Mouse (Mus musculus): ENCODE measurements around the gene Tll2. TPM values are rescaled to one million over a fixed set of nuclear protein-coding genes. Genes with fewer than 3 reads are reported as not detected.

Tll2 gene
- polyA plus RNA-seq, 1 experiment: not detected

GRCm38 (mm10) chr19:41118346-41118745 is 88.3 kb downstream of the Tll2 start:
- no peaks in the 10 kb centered on the region for H3K4me1 ChIP-seq (ENCODE audit: control insufficient read depth, insufficient read depth, insufficient read length, low read length)
- H3K4me3 ChIP-seq (ENCODE audit: insufficient read depth, low read depth, low read length): no peak overlapping the region
- H3K27ac ChIP-seq (replicated peaks; ENCODE audit: low read depth, low read length): no peak overlapping the region

GRCm38 (mm10) chr19:41117334-41117733 is 89.3 kb downstream of the Tll2 start:
- H3K4me3 ChIP-seq (ENCODE audit: insufficient read depth, low read depth, low read length): no peak overlapping the region
- no peaks in the 10 kb centered on the region for H3K4me1 ChIP-seq (ENCODE audit: control insufficient read depth, insufficient read depth, insufficient read length, low read length)
- no peak overlapping the region for H3K27ac ChIP-seq (replicated peaks; ENCODE audit: low read depth, low read length)

GRCm38 (mm10) chr19:41114611-41115010 is 92.0 kb downstream of the Tll2 start:
- Histone ChIP-seq H3K27ac (replicated peaks; ENCODE audit: low read depth, low read length) (no peak overlapping the region), H3K4me1 (ENCODE audit: control insufficient read depth, insufficient read depth, insufficient read length, low read length) (no peaks in the 10 kb centered on the region; the same call in 1 of the 2 replicates), H3K4me3 (ENCODE audit: insufficient read depth, low read depth, low read length) (no peak overlapping the region)

GRCm38 (mm10) chr19:41113911-41114531 is 92.6 kb downstream of the Tll2 start:
- H3K4me3 ChIP-seq (ENCODE audit: insufficient read depth, low read depth, low read length): no peak overlapping the region
- no peaks in the 10 kb centered on the region; the same call in 1 of the 2 replicates for H3K4me1 ChIP-seq (ENCODE audit: control insufficient read depth, insufficient read depth, insufficient read length, low read length)
- no peak overlapping the region for H3K27ac ChIP-seq (replicated peaks; ENCODE audit: low read depth, low read length)

- H3K27ac ChIP-seq (replicated peaks; ENCODE audit: low read depth, low read length): no peak overlapping the region
- no peak overlapping the region for H3K4me3 ChIP-seq (ENCODE audit: insufficient read depth, low read depth, low read length)
- H3K4me1 ChIP-seq (ENCODE audit: control insufficient read depth, insufficient read depth, insufficient read length, low read length): no peaks in the 10 kb centered on the region; the same call in 1 of the 2 replicates
These were observed 94.0 kb downstream of the Tll2 start for GRCm38 (mm10) chr19:41112609-41113008.

DNA sequence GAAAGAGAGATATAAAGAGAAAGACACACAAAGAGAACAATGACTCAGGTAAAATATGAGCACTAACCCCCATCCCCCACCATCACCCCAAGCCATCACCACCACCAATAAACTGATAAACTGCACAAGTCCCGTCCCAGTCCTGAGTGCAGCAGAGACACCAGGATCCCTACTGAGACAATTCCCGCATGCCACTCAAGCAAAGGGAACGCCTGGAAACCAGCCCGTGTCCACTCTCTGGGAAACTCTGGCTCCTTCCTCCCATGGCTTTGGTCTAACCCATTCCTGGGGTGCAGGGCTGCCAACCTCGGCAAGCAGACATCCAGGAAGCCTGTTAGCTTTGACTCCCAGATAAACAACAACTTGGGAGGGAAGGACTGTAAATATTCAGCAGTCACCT is 96.6 kb downstream of the Tll2 start:
- no peak overlapping the region for H3K27ac ChIP-seq (replicated peaks; ENCODE audit: low read depth, low read length)
- H3K4me3 ChIP-seq (ENCODE audit: insufficient read depth, low read depth, low read length): no peak overlapping the region
- H3K4me1 ChIP-seq (ENCODE audit: control insufficient read depth, insufficient read depth, insufficient read length, low read length): no peaks in the 10 kb centered on the region; the same call in 1 of the 2 replicates

GRCm38 (mm10) chr19:41109496-41109895 is 97.1 kb downstream of the Tll2 start:
- H3K4me1 ChIP-seq (ENCODE audit: control insufficient read depth, insufficient read depth, insufficient read length, low read length): no peaks in the 10 kb centered on the region; the same call in 1 of the 2 replicates
- H3K4me3 ChIP-seq (ENCODE audit: insufficient read depth, low read depth, low read length): no peak overlapping the region
- no peak overlapping the region for H3K27ac ChIP-seq (replicated peaks; ENCODE audit: low read depth, low read length)

GRCm38 (mm10) chr19:41108666-41109065 is 98.0 kb downstream of the Tll2 start:
- H3K27ac ChIP-seq (replicated peaks; ENCODE audit: low read depth, low read length): no peak overlapping the region
- no peak overlapping the region for H3K4me3 ChIP-seq (ENCODE audit: insufficient read depth, low read depth, low read length)
- no peaks in the 10 kb centered on the region; the same call in 1 of the 2 replicates for H3K4me1 ChIP-seq (ENCODE audit: control insufficient read depth, insufficient read depth, insufficient read length, low read length)

DNA sequence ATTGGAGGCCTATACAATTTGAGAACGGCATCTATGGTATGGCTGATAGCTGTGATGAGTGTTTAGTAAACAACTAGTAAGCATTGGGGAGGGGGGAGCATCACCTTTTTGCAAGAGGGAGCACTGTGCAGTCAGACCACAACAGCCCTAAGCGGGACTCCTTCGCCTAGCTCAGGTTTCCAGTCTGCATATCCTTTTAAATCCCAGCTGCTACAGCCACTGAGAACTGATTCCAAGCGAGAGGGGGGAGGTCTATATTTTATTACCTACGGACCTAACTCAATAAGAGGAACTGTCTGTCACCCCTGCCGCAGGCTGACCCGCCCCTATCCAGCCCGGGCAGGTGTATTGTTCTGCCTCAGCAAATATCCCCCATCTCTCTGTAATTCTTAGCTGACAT is 99.1 kb downstream of the Tll2 start:
- H3K27ac ChIP-seq (replicated peaks; ENCODE audit: low read depth, low read length): no peak overlapping the region
- H3K4me3 ChIP-seq (ENCODE audit: insufficient read depth, low read depth, low read length): no peak overlapping the region
- H3K4me1 ChIP-seq (ENCODE audit: control insufficient read depth, insufficient read depth, insufficient read length, low read length): no peaks in the 10 kb centered on the region; the same call in 1 of the 2 replicates

GRCm38 (mm10) chr19:41104922-41105321 is 101.7 kb downstream of the Tll2 start:
- H3K4me3 ChIP-seq (ENCODE audit: insufficient read depth, low read depth, low read length): no peak overlapping the region
- H3K4me1 ChIP-seq (ENCODE audit: control insufficient read depth, insufficient read depth, insufficient read length, low read length): no peaks in the 10 kb centered on the region; the same call in 1 of the 2 replicates
- H3K27ac ChIP-seq (replicated peaks; ENCODE audit: low read depth, low read length): no peak overlapping the region

- Histone ChIP-seq H3K4me1 (ENCODE audit: control insufficient read depth, insufficient read depth, insufficient read length, low read length) (no peaks in the 10 kb centered on the region), H3K27ac (replicated peaks; ENCODE audit: low read depth, low read length) (no peak overlapping the region), H3K4me3 (ENCODE audit: insufficient read depth, low read depth, low read length) (no peak overlapping the region)
These were observed 105.2 kb downstream of the Tll2 start for GRCm38 (mm10) chr19:41101390-41101789.

GRCm38 (mm10) chr19:41100863-41101262 is 105.8 kb downstream of the Tll2 start:
- no peak overlapping the region for H3K4me3 ChIP-seq (ENCODE audit: insufficient read depth, low read depth, low read length)
- no peaks in the 10 kb centered on the region for H3K4me1 ChIP-seq (ENCODE audit: control insufficient read depth, insufficient read depth, insufficient read length, low read length)
- H3K27ac ChIP-seq (replicated peaks; ENCODE audit: low read depth, low read length): no peak overlapping the region

GRCm38 (mm10) chr19:41097038-41097437 is 109.6 kb downstream of the Tll2 start:
- no peaks in the 10 kb centered on the region for H3K4me1 ChIP-seq (ENCODE audit: control insufficient read depth, insufficient read depth, insufficient read length, low read length)
- H3K4me3 ChIP-seq (ENCODE audit: insufficient read depth, low read depth, low read length): no peak overlapping the region
- no peak overlapping the region for H3K27ac ChIP-seq (replicated peaks; ENCODE audit: low read depth, low read length)

- Histone ChIP-seq H3K4me1 (ENCODE audit: control insufficient read depth, insufficient read depth, insufficient read length, low read length) (no peaks in the 10 kb centered on the region), H3K4me3 (ENCODE audit: insufficient read depth, low read depth, low read length) (no peak overlapping the region), H3K27ac (replicated peaks; ENCODE audit: low read depth, low read length) (no peak overlapping the region)
These were observed 114.7 kb downstream of the Tll2 start for GRCm38 (mm10) chr19:41091901-41092300.

- H3K27ac ChIP-seq (replicated peaks; ENCODE audit: low read depth, low read length): no peak overlapping the region
- no peaks in the 10 kb centered on the region for H3K4me1 ChIP-seq (ENCODE audit: control insufficient read depth, insufficient read depth, insufficient read length, low read length)
- H3K4me3 ChIP-seq (ENCODE audit: insufficient read depth, low read depth, low read length): no peak overlapping the region
These were observed 116.8 kb downstream of the Tll2 start for GRCm38 (mm10) chr19:41089833-41090232.

GRCm38 (mm10) chr19:41088491-41088890 is 118.1 kb downstream of the Tll2 start:
- no peaks in the 10 kb centered on the region for H3K4me1 ChIP-seq (ENCODE audit: control insufficient read depth, insufficient read depth, insufficient read length, low read length)
- H3K4me3 ChIP-seq (ENCODE audit: insufficient read depth, low read depth, low read length): no peak overlapping the region
- no peak overlapping the region for H3K27ac ChIP-seq (replicated peaks; ENCODE audit: low read depth, low read length)

Measured in brown adipose tissue, adult 24 weeks (tissue).